Mouse (Mus musculus): ENCODE measurements around the gene Sipa1l2.

Gene Sipa1l2

DNA sequence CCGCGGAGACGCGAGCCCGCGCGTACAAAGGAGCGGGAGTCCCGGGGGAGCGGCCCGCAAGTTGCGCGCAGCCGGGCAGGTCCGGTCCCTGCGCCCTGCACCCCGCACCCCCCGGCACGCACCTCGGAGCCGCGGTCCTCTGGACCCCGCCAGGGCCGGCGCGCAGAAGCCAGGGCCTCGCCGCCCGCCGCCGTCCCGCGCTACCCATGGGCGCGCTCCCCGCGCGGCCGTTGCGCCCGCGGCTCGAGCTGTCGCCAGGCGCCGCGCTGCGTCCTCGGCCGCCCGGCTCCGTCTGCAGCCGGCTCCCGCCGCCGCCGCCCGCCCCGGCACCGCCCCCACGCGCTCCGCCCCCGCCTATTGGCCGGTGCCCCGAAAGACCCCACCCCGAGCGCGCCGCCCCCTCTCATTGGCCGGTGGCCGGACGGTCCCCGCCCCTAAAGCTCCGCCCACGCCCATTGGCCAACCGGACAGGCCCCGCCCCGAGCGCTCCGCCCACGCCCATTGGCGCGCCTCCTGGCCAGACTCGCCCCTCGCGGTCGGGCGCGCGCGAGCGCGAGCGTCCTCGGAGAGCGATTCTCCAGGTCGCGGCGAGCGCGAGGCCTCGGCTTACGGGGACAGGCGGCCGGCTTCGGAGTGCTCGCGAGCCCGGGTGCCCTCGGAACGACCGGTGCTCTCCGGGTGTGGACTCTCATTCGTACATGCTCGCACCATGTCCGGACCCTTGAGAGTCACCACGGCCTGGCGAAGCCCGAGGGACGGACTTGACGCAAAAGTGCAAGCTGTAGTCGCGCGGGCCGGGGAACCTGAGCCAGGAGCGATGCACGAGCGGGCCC, at the start of gene Sipa1l2:
Gene Sipa1l2, minus strand, starts transcription at position 276 of the 833 bp plus-strand sequence.
- DNase-seq (ENCODE audit: low spot score) = peak; percentile 92

DNA sequence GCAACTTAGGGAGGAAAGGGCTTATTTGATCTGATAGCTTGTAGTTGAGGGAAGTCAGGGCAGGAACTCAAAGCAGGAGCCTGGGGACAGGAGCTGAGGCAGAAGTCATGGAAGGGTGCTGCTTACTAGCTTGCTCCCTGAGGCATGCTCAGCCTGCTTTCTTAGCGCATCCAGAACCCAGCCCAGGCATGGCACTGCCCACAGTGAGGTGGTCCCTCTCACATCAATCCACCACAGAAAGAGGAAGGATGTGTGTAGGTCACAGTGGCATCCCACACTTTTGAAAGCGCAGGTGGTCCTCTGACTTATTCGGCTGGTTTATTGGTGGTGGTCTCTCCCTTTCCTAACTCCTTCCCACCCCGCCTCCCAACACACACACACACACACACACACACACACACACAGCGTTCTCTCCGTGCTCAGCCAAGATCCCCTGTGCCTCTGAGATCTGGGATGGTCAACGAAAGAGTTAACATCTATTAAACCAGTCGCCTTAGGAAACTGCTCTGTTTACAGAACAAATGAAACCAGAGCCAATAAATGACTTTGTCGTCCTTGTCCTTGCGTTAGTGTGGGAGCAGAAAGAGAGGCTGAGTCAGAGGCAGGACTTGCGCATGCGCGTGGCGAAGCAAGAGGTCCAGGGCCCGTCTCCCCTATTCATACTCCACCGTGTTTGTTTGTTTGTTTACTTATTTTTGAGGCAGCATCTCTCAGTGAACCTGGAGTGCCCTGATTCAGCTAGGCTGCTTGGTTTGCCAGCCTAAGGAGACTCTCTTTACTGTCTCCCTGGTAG, 49.1 kb upstream of the Sipa1l2 start:
- DNase-seq (ENCODE audit: low spot score) = no peak

DNA sequence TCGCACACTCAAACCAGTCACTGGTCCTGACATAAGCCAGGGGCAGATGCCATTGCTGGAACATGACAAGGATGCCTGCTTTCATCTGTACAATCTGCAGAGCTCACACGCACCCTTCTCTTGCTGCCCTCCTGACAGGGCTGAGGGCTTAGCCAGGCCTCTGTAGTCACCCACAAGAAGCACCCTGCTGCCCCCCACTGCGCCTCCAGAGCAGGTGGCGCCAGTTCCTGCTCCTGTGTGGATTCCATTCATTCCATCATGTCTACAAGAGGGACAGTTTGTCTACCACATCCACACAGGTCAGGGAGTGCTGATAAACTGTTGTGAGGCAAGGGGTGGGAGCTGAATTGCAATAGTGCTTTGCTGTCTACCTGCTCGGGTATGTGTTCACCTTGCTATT, 47.3 kb upstream of the Sipa1l2 start:
- DNase-seq (ENCODE audit: low spot score) = no peak

DNA sequence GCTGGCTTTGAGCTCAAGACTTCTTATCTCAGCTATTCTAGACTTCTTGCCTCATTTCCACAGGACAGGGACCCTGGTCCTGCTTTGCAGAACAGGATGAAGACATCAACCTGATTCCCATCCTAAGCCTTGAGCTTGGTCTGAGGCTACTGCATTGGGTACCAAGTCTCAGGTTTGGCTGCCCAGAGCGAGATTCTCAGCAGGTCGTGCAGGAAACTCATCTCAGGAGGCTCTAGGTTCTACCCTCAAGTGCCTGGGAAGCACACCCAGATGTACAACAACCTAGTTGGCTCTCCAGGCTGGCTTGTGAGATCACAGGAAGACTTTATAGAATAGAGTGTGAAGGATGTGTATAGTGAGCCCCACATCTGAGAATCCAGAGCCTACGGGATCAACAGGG, 46.4 kb upstream of the Sipa1l2 start:
- DNase-seq (ENCODE audit: low spot score) = no peak

DNA sequence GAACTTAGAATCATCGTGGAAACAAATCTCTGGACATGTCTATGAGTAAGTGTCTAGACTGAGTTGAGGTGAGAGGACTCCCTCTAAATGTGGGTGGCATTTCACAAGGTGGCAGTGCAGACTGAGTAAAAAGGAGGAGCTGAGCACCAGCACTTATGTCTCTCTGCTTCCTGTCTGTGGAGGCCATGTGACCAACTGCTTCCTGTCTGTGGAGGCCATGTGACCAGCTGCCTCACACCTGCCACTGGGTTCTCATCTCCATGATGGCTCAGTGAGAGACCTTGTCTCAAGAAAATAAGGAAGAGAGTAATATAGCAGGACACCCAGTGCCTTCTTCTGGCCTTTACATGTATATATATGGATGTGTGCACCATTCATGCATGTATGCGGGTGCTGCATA, 43.9 kb upstream of the Sipa1l2 start:
- DNase-seq (ENCODE audit: low spot score) = no peak

DNA sequence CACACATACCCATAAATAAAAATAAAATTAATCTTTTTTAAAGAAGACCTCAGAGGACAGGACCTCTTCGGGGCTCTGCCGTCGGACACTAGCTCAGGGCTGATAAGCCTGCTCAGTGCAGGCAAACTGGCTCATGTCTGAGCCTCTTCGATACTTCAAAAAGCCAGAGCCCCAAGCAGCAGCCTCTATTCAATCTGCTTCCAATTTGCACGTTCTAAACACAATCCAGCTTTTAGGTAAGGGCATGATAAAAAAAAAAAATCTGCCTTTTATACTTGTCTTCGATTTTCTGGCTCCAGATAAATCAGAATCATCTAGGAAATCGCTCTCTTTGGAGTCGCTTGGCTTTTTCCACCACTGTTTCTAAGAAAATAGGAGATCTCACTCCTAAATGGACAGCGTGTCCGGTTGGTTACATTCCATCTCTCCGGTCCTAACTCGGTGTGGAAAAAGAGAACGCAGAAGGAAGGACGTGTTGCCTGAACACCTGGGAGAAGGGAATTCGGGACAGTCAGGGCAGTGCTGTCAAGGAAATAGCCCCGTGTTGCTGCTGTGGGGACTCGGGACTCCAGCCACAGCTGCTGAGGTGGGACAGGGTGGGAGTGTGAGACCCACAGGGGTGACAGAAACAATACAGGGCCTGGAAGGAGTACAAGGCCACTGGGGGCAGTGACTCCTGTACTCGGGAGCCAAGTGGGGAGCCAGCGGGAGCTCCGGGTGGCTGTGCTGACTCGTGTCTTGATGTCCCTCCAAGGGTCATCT, 42.4 kb upstream of the Sipa1l2 start:
- DNase-seq (ENCODE audit: low spot score) = no peak

DNA sequence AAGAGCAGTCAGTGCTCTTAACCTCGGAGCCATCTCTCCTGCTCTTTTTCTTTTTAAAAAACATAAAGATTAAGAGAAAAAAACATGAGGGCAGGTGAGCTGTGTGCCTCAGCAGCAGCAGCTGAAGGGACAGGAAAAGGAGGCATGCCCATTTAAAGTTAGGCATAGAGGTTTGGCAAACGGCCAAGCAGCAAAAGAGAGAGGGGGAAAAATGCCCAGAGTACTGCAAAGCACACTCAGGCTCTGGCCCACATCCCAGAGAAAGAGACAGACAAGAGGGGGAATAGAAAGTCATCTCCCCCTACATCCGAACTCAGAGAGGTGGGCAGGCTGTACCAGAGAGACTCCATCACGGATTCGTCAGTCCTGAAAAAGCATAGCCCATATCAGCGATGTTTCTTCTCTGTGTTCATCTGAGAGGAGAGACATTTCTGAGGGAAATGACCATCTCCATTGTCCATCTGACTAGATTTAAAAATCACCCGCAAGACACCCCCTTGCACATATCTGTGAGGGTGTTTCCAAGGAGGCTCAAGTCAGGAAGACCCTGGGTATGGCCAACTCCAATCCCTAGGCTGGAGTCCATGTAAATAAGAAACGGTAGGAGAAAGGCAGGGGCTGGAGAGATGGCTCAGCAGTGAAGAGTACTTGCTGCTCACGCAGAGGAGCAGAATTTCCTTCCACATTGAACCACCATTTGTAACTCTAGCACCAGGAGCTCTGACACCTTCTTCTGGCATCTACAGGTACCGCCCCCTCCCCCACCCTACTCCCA, 41.6 kb upstream of the Sipa1l2 start:
- no peak for DNase-seq (ENCODE audit: low spot score)

DNA sequence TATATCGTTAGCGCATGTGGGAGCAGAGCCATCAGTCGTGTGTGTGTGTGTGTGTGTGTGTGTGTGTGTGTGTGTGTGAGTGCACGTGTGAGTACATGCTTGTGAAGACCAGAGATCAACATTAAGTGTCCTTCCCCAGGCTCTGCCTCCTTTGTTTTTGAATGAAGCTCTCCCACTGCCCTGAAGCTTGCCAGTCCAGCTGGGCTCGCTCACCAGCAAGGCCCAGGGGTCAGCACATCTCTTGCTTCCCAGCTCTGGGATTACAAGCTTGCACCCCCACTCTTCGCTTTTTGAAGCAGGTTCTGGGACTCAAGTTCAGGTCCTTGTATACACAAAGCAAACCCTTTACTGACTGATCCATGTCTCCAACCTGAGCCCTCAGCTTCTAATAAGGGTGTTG, 40.1 kb upstream of the Sipa1l2 start:
- no peak for DNase-seq (ENCODE audit: low spot score)

DNA sequence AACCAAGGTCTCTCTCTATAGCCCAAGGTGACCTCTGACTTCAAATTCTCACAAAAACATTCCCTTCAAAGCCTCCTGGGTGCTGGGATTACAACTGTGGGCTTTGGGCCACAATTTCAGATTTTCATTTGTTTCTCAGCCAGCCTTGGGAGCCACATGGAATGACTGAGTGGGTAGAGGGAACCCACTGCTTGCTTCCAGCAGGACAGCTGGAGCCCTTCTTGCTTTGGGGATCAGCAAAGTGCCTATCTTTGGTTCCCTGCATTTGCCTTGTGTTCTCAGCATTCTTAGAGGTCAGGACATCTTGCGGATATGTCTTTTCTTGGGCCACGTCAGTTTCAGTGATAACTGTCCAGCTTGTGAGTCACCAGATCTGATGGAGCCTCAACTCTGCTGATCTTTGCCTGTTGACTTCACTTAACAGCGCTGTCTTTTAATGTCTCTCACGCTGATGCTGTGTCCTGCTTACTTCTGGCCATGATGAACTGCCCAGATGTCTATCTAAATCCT, 38.2 kb upstream of the Sipa1l2 start:
- DNase-seq (ENCODE audit: low spot score) = no peak

DNA sequence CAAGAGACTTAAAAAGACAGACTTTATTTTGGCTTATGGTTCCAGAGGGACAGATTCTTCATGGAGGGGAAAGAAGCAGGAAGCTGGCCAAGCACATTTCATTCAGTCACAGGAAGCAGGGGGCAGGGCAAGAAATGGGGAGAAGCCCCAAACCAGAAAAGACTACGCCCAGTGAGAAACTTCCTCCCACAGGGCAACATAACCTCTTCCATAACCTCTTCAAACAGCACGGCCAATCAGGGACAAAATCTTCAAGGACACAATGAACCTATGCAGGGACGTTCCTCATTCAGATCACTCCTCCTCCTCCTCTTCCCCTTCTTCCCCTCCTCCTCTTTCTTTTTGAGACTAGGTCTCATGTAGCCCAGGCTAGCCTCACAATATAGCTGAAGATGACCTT, 37.3 kb upstream of the Sipa1l2 start:
- DNase-seq (ENCODE audit: low spot score) = no peak

DNA sequence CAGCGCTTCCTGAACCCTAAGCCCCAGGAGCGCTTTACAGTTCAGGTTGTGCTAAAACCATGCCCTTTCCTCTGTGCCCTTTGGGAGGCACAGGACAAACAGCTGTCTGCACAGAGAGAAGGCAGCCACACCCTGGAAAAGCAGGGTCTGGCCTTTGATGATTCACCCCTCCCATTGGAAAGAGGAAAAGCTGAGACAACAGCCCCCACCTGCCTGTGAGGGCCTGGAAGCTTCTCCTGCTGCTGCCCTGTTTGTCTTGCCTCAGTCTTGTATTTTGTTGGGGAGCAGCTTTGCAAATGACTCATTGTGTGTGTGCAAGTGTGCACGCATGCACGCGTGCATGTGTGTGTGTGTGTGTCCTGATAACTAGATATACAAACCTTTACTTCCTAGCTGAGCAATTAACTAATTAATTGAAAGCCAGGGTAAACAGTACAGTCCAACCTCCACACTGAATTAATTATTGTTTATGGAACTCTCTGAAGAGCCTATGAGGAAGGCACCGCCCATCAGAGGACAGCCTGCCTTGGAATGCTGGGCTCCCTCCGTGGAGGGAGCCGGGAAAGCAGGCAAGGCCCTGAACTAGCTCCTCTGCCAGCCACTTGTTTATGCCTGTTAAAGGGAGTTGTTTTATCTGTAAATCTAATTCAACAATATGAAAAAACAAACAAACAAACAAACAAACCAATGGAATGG, 35.4 kb upstream of the Sipa1l2 start:
- DNase-seq (ENCODE audit: low spot score) = no peak

DNA sequence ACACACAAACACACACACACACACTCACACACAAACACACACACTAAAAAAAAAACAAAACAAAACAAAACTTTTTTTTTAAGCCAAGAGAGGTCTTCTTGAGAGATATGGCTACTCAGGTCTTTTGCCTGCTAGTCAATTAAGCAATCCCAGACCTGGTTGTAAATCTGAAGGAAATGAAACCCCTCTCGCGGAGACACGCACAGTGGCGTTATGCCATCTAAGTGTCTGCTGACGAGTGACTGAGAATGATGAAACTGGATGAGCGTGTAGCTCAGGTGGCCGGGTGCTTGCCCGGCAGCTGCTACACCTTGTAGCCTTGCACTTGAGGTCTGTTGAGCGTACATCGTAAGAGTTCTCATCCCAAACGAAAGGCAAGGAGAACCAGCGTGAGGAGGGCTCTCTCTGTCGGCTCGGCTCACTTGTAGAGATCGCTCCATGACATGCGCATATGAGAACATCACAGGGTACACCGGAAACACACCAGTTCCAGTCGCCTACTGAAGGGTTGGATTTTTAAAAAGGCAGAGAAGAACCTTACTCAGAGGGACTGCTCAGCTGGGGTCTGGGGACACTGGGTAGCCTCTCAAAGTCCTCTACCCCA, 34.7 kb upstream of the Sipa1l2 start:
- no peak for DNase-seq (ENCODE audit: low spot score)

DNA sequence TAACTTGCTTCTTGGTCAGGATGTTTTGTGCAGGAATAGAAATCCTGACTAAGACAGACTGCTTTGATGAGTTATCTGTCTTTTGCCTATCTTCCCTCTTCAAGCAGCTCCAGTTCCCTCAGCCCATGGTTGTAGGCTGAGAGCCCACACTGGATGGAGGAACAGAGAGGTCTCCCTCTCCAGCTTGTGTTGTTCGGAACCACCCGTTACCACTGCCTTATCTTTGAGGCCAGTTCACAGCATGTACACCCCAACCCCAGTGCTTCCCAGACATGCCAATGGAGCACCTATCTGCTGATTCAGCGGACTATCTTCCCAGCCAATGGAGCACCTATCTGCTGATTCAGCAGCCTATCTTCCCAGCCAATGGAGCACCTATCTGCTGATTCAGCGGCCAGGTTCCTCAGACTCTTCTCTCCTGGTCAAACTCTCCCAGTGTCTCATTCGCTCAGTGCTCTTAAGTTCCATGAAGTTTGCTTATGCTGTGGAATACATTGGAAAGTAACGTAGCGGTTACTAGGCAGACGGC, 33.8 kb upstream of the Sipa1l2 start:
- DNase-seq (ENCODE audit: low spot score) = no peak

DNA sequence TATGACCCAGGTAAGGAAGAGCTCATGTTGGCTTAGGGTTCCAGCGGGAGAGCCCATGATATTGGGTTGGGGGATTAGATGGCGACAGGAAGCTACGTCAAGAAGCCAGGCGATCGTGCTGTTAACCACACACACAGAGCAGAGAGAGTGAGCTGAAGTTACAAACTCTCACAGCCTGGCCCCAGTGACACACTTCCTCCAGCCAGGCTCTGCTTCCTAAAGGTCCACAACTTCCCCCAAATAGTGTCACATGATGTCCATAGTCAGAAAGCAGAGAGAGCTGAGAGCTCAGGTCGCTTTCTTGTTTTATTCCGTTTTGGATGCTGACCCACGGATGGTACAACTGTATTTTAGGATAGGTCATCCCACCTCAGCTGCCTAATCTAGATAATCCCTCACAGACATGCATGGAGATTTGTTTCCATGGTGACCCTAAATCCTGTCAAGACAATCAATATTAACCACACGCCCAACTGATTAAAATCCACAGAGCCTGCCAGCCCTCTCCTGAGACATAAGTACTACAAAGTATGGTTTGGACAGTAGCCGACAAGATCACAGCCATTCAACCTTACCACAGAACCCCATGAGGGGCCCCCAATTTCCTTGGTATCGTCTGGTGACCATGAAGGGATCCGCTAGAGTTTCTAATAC, 30.6 kb upstream of the Sipa1l2 start:
- DNase-seq (ENCODE audit: low spot score) = no peak

DNA sequence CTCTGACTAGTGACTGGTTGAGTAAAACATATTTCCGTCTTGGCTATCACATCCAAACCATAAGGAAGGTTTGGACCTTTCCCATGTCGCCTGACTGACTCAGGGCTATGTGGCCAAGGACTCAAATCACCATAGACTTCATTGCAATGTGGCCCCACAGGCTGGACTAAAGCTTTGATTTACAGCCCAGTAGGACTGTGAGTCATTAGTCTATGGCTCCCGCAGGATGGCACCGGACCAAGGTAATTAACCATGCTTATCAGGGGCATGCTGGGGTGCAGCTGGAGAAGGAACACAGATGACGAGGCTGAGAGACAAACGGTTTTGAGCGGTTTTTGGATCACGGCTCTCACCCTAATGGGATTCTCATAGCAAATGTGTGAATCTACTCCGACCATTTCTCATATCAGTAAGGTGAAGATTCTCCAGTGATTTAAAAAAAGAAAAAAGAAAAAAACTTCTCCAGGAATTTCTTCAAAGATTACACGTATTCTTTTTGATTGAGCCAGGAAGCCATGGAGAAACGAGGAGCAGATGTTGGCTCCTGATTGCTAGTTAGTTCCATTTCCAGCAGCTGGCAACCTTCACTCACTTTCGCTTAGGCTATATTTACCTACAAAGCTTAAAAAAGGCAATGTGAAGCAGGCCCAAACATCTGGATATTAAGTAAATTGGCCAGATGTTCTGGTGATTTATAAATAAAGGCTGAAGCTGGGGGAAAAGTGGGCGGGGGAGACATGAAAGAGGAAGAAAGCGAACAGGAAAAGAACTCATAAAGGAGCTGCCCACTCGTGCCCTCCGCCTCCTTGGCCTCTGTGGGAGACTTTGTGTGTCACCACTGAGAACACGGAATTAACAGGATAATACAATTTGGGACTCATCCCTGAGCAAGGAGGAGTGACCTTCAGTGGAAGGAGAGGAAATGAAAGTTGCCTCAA, 26.2 kb upstream of the Sipa1l2 start:
- no peak for DNase-seq (ENCODE audit: low spot score)

DNA sequence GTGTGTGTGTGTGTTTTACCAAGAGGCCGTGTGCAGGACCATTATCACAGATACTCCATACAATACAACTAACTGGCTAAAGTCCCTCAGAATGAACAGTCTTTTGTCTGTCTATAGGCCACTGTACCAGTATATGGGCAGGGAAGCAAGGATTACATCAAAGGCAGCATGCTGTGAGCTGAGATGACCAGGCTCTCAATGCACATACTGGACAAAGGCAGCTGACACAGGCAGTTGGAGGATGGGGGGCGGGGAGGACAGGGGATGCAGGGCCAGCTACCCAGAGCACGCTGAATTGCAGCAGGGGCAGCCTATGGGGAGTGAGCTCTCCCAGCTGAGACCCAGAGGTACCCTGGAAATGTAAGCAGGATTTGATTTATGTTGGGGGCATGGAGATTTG, 20.8 kb upstream of the Sipa1l2 start:
- no peak for DNase-seq (ENCODE audit: low spot score)

DNA sequence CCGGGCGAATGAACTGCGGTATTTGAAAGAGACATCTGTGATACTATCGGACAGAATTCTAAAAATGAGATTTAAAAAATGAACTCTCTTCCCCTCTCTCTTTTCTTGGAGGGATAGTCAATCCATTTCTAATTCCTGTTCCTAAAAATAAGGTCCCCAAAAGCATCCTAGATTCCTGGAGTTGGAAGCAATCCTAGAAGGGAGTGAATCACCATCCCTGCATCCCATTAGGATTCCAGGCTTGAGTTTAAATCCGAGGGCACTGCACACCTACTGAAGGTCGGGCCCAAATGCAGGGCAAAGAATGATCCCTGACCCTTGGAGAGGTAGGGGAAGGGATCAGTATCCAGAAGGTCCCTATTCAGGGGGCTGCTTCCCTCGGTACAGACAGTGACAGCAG, 17.0 kb upstream of the Sipa1l2 start:
- DNase-seq (ENCODE audit: low spot score) = no peak

DNA sequence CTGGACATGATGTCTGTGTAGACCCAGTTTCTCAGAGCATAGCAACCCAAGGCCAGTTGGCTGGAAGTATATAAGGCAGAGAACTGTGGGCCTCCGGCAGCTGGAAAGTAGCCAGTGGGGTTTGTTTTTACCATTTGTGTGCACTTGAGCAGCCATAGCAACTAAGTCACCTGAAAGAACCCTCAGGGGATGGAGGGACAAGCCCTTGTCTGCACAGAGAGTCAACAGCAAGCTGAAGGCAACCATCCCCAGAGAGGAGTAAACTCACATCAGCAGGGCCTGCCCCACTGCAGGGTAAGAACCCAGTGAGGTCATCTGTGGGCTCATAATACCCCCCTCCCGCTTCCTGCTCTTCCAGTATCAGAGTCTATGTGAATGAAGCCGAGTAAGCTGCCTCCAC, 14.7 kb upstream of the Sipa1l2 start:
- DNase-seq (ENCODE audit: low spot score) = no peak

DNA sequence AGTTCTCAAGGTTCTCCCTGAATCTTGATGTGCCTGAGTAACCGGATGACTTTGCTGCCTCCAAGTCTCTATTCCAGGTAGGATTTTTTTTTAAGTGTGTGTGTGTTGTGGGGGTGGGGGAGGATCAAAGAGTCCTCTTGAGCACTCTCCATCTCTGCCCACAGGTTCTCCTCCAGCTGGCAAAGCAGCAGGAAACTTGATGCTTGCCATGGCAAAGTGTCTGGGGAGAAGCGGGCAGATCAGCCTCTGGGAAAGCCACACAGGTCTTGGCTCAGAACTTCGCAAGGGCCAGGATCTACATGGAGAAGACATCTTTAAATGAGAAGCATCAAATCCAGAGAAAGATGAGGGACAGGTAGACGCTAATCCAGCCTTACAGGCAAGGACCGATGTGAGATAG, 10.8 kb upstream of the Sipa1l2 start:
- DNase-seq (ENCODE audit: low spot score) = no peak

Data from T-cell, adult 2 months (primary cell).